Mouse (Mus musculus): ENCODE data around the gene Cdk8. TPM values are rescaled to one million over a fixed set of nuclear protein-coding genes. Genes with fewer than 3 reads are reported as not detected.

The Cdk8 gene
- polyA plus RNA-seq, 1 experiment, result 21.0 TPM

GRCm38 (mm10) chr5:146193360-146193759, 37.7 kb upstream of the Cdk8 start:
- H3K4me1 ChIP-seq (ENCODE audit: control insufficient read depth, insufficient read depth, insufficient read length), result no peaks in the 10 kb centered on the region
- no peaks in the 10 kb centered on the region for H3K36me3 ChIP-seq (ENCODE audit: control insufficient read depth, insufficient read depth, low read length)
- TF ChIP-seq CTCF (IDR thresholded peaks at IDR 0.05; ENCODE audit: extremely low read depth, insufficient read depth, insufficient read length, insufficient replicate concordance), result no peak
- no peak for TF ChIP-seq POLR2A (IDR thresholded peaks at IDR 0.05; ENCODE audit: low read depth, low read length)
- no peak for DNase-seq (ENCODE audit: low read depth in 1 of 2, low spot score in 2 of 2)
- 85% methylated on average over 8 of the region's 8 CpGs for WGBS
- H3K4me3 ChIP-seq (ENCODE audit: extremely low read depth, insufficient read depth, insufficient read length), result no peak overlapping the region
- no peaks in the 10 kb centered on the region for H3K27me3 ChIP-seq (ENCODE audit: control insufficient read depth, insufficient read depth, low read length)
- no peak overlapping the region for H3K27ac ChIP-seq (ENCODE audit: insufficient read depth, low read length)

GRCm38 (mm10) chr5:146199073-146199472, 32.0 kb upstream of the Cdk8 start:
- H3K4me1 ChIP-seq (ENCODE audit: control insufficient read depth, insufficient read depth, insufficient read length), result no peaks in the 10 kb centered on the region
- H3K4me3 ChIP-seq (ENCODE audit: extremely low read depth, insufficient read depth, insufficient read length), result no peak overlapping the region
- H3K27ac ChIP-seq (ENCODE audit: insufficient read depth, low read length), result no peak overlapping the region
- TF ChIP-seq POLR2A (IDR thresholded peaks at IDR 0.05; ENCODE audit: low read depth, low read length) (no peak), CTCF (IDR thresholded peaks at IDR 0.05; ENCODE audit: extremely low read depth, insufficient read depth, insufficient read length, insufficient replicate concordance) (no peak)
- H3K36me3 ChIP-seq (ENCODE audit: control insufficient read depth, insufficient read depth, low read length), result peaks cover 2% of the 10 kb centered on the region
- no peak for DNase-seq (ENCODE audit: low read depth in 1 of 2, low spot score in 2 of 2)
- no peaks in the 10 kb centered on the region for H3K27me3 ChIP-seq (ENCODE audit: control insufficient read depth, insufficient read depth, low read length)

GRCm38 (mm10) chr5:146199540-146199939, 31.5 kb upstream of the Cdk8 start:
- no peak overlapping the region for H3K4me3 ChIP-seq (ENCODE audit: extremely low read depth, insufficient read depth, insufficient read length)
- H3K36me3 ChIP-seq (ENCODE audit: control insufficient read depth, insufficient read depth, low read length), result peaks cover 2% of the 10 kb centered on the region
- no peaks in the 10 kb centered on the region for H3K27me3 ChIP-seq (ENCODE audit: control insufficient read depth, insufficient read depth, low read length)
- DNase-seq (ENCODE audit: low read depth in 1 of 2, low spot score in 2 of 2), result no peak
- H3K4me1 ChIP-seq (ENCODE audit: control insufficient read depth, insufficient read depth, insufficient read length), result no peaks in the 10 kb centered on the region
- no peak overlapping the region for H3K27ac ChIP-seq (ENCODE audit: insufficient read depth, low read length)
- 59% methylated on average over 2 of the region's 2 CpGs for WGBS
- no peak for TF ChIP-seq POLR2A (IDR thresholded peaks at IDR 0.05; ENCODE audit: low read depth, low read length)
- no peak for TF ChIP-seq CTCF (IDR thresholded peaks at IDR 0.05; ENCODE audit: extremely low read depth, insufficient read depth, insufficient read length, insufficient replicate concordance)

GRCm38 (mm10) chr5:146200580-146200979, 30.4 kb upstream of the Cdk8 start:
- 96% methylated on average over 6 of the region's 6 CpGs for WGBS
- TF ChIP-seq POLR2A (IDR thresholded peaks at IDR 0.05; ENCODE audit: low read depth, low read length), result no peak
- TF ChIP-seq CTCF (IDR thresholded peaks at IDR 0.05; ENCODE audit: extremely low read depth, insufficient read depth, insufficient read length, insufficient replicate concordance), result no peak
- Histone ChIP-seq H3K36me3 (ENCODE audit: control insufficient read depth, insufficient read depth, low read length) (peaks cover 6% of the 10 kb centered on the region), H3K4me1 (ENCODE audit: control insufficient read depth, insufficient read depth, insufficient read length) (no peaks in the 10 kb centered on the region), H3K27me3 (ENCODE audit: control insufficient read depth, insufficient read depth, low read length) (no peaks in the 10 kb centered on the region), H3K4me3 (ENCODE audit: extremely low read depth, insufficient read depth, insufficient read length) (no peak overlapping the region), H3K27ac (ENCODE audit: insufficient read depth, low read length) (no peak overlapping the region)
- no peak for DNase-seq (ENCODE audit: low read depth in 1 of 2, low spot score in 2 of 2)

- WGBS, result 36% methylated on average over 2 of the region's 2 CpGs
- no peak for DNase-seq (ENCODE audit: low read depth in 1 of 2, low spot score in 2 of 2)
- no peaks in the 10 kb centered on the region for H3K27me3 ChIP-seq (ENCODE audit: control insufficient read depth, insufficient read depth, low read length)
- no peak for TF ChIP-seq POLR2A (IDR thresholded peaks at IDR 0.05; ENCODE audit: low read depth, low read length)
- H3K4me1 ChIP-seq (ENCODE audit: control insufficient read depth, insufficient read depth, insufficient read length), result no peaks in the 10 kb centered on the region
- no peak overlapping the region for H3K27ac ChIP-seq (ENCODE audit: insufficient read depth, low read length)
- H3K36me3 ChIP-seq (ENCODE audit: control insufficient read depth, insufficient read depth, low read length), result peaks cover 15% of the 10 kb centered on the region
- H3K4me3 ChIP-seq (ENCODE audit: extremely low read depth, insufficient read depth, insufficient read length), result no peak overlapping the region
Observed at GRCm38 (mm10) chr5:146203921-146204320, 27.1 kb upstream of the Cdk8 start.

- Histone ChIP-seq H3K4me3 (ENCODE audit: extremely low read depth, insufficient read depth, insufficient read length) (no peak overlapping the region), H3K36me3 (ENCODE audit: control insufficient read depth, insufficient read depth, low read length) (peaks cover 24% of the 10 kb centered on the region), H3K27ac (ENCODE audit: insufficient read depth, low read length) (no peak overlapping the region), H3K4me1 (ENCODE audit: control insufficient read depth, insufficient read depth, insufficient read length) (no peaks in the 10 kb centered on the region), H3K27me3 (ENCODE audit: control insufficient read depth, insufficient read depth, low read length) (no peaks in the 10 kb centered on the region)
- TF ChIP-seq CTCF (IDR thresholded peaks at IDR 0.05; ENCODE audit: extremely low read depth, insufficient read depth, insufficient read length, insufficient replicate concordance), result no peak
- TF ChIP-seq POLR2A (IDR thresholded peaks at IDR 0.05; ENCODE audit: low read depth, low read length), result no peak
- no peak for DNase-seq (ENCODE audit: low read depth in 1 of 2, low spot score in 2 of 2)
- 94% methylated on average over 5 of the region's 5 CpGs for WGBS
Observed at GRCm38 (mm10) chr5:146205537-146205936, 25.5 kb upstream of the Cdk8 start.

- WGBS, result 5% methylated on average over 13 of the region's 13 CpGs
- H3K4me1 ChIP-seq (ENCODE audit: control insufficient read depth, insufficient read depth, insufficient read length), result no peaks in the 10 kb centered on the region; the same call in 1 of the 2 replicates
- DNase-seq (ENCODE audit: low read depth in 1 of 2, low spot score in 2 of 2), result no peak
- H3K27ac ChIP-seq (ENCODE audit: insufficient read depth, low read length), result peak overlapping the region; percentile 83
- no peak for TF ChIP-seq CTCF (IDR thresholded peaks at IDR 0.05; ENCODE audit: extremely low read depth, insufficient read depth, insufficient read length, insufficient replicate concordance)
- TF ChIP-seq POLR2A (IDR thresholded peaks at IDR 0.05; ENCODE audit: low read depth, low read length), result no peak
- peak overlapping the region; percentile 100 for H3K4me3 ChIP-seq (ENCODE audit: extremely low read depth, insufficient read depth, insufficient read length)
- H3K27me3 ChIP-seq (ENCODE audit: control insufficient read depth, insufficient read depth, low read length), result no peaks in the 10 kb centered on the region
- H3K36me3 ChIP-seq (ENCODE audit: control insufficient read depth, insufficient read depth, low read length), result peaks cover 8% of the 10 kb centered on the region
Observed at GRCm38 (mm10) chr5:146220501-146220878, 10.5 kb upstream of the Cdk8 start.

All from spleen, adult 2 months (tissue).